Mouse (Mus musculus): ENCODE data around the gene Gabpb1. TPM values are rescaled to one million over a fixed set of nuclear protein-coding genes. Genes with fewer than 3 reads are reported as not detected.
A peak's percentile ranks its signal among the peaks of the same experiment; 100 is the strongest.
"Not testable (repeated sequence)": the region's sequence is repeated elsewhere in the genome, so short reads cannot be mapped to it uniquely, and the experiment has no call there.

Gene Gabpb1
- polyA plus RNA-seq, 1 experiment from 2014 or later, result 60.3 TPM

DNA sequence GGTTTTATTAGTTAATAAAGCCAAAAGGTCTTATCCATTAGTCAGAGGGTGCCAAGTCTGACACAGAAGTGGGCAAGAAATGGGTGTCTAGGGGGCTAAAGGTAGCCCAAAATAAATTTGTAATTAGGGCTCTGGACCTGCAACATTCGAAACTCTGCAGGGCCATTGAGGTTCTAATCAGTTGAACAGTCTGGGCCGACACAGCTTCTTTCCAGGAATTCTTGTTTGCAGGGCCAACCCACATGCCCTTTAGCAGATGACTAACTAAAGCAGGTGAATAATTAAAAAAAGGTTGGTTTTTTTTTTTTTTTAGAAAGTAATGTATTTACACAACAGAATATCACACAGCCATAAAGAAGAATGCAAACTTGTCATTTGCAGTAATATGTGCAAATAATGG is 53.7 kb downstream of the Gabpb1 start:
- H3K9ac ChIP-seq (ENCODE audit: low read length), result no peak overlapping the region
- H3K36me3 ChIP-seq (ENCODE audit: control insufficient read depth, insufficient read depth, low read length), result no peaks in the 10 kb centered on the region
- 89% methylated on average over 2 of the region's 2 CpGs for WGBS
- no peak overlapping the region for H3K27ac ChIP-seq (ENCODE audit: low read depth, low read length)
- peaks cover 3% of the 10 kb centered on the region; the same call in 1 of the 2 replicates for H3K9me3 ChIP-seq (replicated peaks; ENCODE audit: control insufficient read depth, low read length)
- no peaks in the 10 kb centered on the region for H3K4me1 ChIP-seq (ENCODE audit: control insufficient read depth, insufficient read depth, low read length)
- H3K27me3 ChIP-seq (replicated peaks; ENCODE audit: control insufficient read depth, insufficient read depth, low read length), result no peaks in the 10 kb centered on the region
- no peak for DNase-seq (ENCODE audit: low spot score)
- H3K4me3 ChIP-seq (ENCODE audit: low read depth, low read length), result no peak overlapping the region
- no peak for ATAC-seq
- no peak overlapping the region for H3K4me2 ChIP-seq (ENCODE audit: low read length)

DNA sequence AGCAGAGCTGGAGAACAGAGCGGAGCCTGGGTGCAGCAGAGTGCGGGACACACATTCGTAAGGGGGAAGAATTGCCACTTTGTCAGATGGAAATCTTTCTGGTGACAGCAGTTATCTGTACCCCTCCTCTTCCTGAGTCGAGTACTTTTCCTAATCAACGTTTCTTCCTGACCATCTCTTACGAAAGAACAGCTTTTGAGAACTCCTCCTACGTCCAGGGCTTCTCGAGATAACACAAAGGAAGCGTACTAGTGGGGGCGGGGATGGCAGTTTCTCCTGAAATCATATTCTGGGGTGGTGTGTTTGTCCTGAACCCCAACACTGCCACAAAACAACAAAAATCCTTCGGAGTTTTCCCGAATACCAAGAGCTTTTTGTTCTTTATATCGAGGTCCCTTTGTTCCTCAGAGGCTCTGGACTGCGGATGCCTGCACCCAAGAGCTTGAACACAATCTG is 56.9 kb downstream of the Gabpb1 start, which contains the start of gene Hdc:
Gene Hdc, minus strand, starts transcription at position 51 of the 456 bp plus-strand sequence.
- no peaks in the 10 kb centered on the region for H3K27me3 ChIP-seq (replicated peaks; ENCODE audit: control insufficient read depth, insufficient read depth, low read length)
- no peak within 1 kb of the TSS for H3K4me3 ChIP-seq (ENCODE audit: low read depth, low read length)
- ATAC-seq, result no peak
- H3K4me1 ChIP-seq (ENCODE audit: control insufficient read depth, insufficient read depth, low read length), result no peaks in the 10 kb centered on the region
- no peaks in the 10 kb centered on the region for H3K9me3 ChIP-seq (replicated peaks; ENCODE audit: control insufficient read depth, low read length)
- H3K36me3 ChIP-seq (ENCODE audit: control insufficient read depth, insufficient read depth, low read length), result no peaks in the 10 kb centered on the region
- 73% methylated on average over 14 of the region's 14 CpGs for WGBS
- no peak within 1 kb of the TSS for H3K9ac ChIP-seq (ENCODE audit: low read length)
- H3K27ac ChIP-seq (ENCODE audit: low read depth, low read length), result no peak within 1 kb of the TSS
- H3K4me2 ChIP-seq (ENCODE audit: low read length), result no peak within 1 kb of the TSS
- DNase-seq (ENCODE audit: low spot score), result no peak

DNA sequence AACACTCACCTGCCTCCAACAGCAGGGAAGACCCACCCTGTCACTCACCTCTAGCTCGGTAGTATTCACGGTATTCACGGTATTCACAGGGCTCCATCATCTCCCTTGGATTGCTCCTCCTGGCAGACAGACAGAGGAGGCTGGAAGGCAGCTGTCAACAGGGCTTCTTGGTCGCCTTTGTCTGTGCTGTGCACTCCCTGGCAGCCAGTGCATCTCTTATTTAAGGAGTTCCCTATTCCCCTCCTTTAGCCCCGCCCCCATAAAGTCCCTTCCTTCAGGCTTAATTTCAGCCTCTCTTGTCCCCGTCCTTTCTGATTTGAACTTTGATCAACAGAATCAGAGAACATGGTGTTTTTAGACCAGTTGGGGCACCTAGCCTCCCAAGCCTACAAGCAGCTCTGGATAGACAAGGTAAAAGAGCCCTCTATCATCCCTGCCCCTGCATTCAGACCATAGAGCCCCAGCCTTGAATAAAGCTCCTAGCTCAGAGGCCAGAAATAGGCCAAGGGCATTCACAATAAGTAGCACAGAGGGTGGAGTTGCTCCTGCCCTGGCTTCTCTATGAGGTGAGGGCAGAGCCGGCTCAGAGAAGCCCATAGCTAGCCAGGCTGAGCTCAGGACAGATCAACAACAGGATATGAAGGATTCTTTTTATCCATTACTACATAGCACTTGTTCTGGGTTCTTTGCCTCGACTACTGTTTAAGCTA is 57.5 kb downstream of the Gabpb1 start:
- no peaks in the 10 kb centered on the region for H3K9me3 ChIP-seq (replicated peaks; ENCODE audit: control insufficient read depth, low read length)
- no peaks in the 10 kb centered on the region for H3K27me3 ChIP-seq (replicated peaks; ENCODE audit: control insufficient read depth, insufficient read depth, low read length)
- H3K36me3 ChIP-seq (ENCODE audit: control insufficient read depth, insufficient read depth, low read length), result no peaks in the 10 kb centered on the region
- ATAC-seq, result no peak
- no peak overlapping the region for H3K9ac ChIP-seq (ENCODE audit: low read length)
- WGBS, result 22% methylated on average over 8 of the region's 8 CpGs
- no peaks in the 10 kb centered on the region for H3K4me1 ChIP-seq (ENCODE audit: control insufficient read depth, insufficient read depth, low read length)
- H3K27ac ChIP-seq (ENCODE audit: low read depth, low read length), result no peak overlapping the region
- DNase-seq (ENCODE audit: low spot score), result peak; percentile 13
- no peak overlapping the region for H3K4me2 ChIP-seq (ENCODE audit: low read length)
- H3K4me3 ChIP-seq (ENCODE audit: low read depth, low read length), result no peak overlapping the region

DNA sequence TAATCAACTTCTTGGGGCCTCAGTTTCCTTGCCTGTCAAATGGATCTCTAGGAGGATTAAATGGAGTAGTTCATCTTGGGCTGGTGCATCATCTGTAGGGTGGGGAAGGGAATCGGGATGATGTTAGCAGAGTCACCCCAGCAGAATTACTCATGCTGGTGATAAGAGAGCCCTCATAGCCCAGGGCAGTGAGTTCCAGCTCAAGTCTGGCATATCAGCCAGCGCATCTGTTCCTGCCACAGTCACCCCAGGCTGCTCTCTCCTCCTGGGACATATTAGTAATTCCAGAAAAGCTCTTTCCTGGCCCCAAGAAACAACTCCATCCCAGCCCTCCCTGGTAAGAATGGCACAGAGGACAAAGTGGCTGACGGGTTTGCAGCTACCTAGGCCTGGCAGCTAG is 60.8 kb downstream of the Gabpb1 start:
- H3K27ac ChIP-seq (ENCODE audit: low read depth, low read length), result no peak overlapping the region
- ATAC-seq (no peak), DNase-seq (ENCODE audit: low spot score) (no peak)
- H3K4me2 ChIP-seq (ENCODE audit: low read length), result no peak overlapping the region
- no peaks in the 10 kb centered on the region for H3K36me3 ChIP-seq (ENCODE audit: control insufficient read depth, insufficient read depth, low read length)
- no peak overlapping the region for H3K9ac ChIP-seq (ENCODE audit: low read length)
- no peak overlapping the region for H3K4me3 ChIP-seq (ENCODE audit: low read depth, low read length)
- H3K27me3 ChIP-seq (replicated peaks; ENCODE audit: control insufficient read depth, insufficient read depth, low read length), result no peaks in the 10 kb centered on the region
- no peaks in the 10 kb centered on the region for H3K9me3 ChIP-seq (replicated peaks; ENCODE audit: control insufficient read depth, low read length)
- 86% methylated on average over 3 of the region's 3 CpGs for WGBS
- H3K4me1 ChIP-seq (ENCODE audit: control insufficient read depth, insufficient read depth, low read length), result no peaks in the 10 kb centered on the region

DNA sequence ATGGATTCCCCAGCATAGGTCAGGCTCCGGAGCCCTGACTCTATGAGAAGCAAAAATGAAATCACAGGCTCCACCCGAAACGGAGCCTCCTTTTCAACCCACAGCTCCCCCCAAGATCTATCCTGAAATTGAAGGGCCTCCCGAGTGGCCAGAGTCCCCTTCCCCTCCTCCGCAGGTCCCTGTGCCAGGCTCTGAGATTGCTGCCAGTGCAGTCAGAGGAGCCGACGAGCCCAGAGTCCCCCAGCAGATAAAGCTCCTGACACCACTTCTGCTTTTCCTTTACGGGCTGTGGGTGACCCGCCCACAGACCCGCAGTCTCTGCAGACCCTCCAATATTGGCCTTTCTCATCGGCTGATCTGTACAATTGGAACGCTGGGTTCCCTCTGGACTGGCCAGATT is 66.5 kb downstream of the Gabpb1 start:
- not testable (repeated sequence) for H3K4me2 ChIP-seq (ENCODE audit: low read length); H3K36me3 ChIP-seq (ENCODE audit: control insufficient read depth, insufficient read depth, low read length); H3K4me1 ChIP-seq (ENCODE audit: control insufficient read depth, insufficient read depth, low read length); H3K27me3 ChIP-seq (replicated peaks; ENCODE audit: control insufficient read depth, insufficient read depth, low read length); H3K9ac ChIP-seq (ENCODE audit: low read length); DNase-seq (ENCODE audit: low spot score); H3K9me3 ChIP-seq (replicated peaks; ENCODE audit: control insufficient read depth, low read length); H3K4me3 ChIP-seq (ENCODE audit: low read depth, low read length); ATAC-seq; H3K27ac ChIP-seq (ENCODE audit: low read depth, low read length)
- WGBS, result 84% methylated on average over 12 of the region's 12 CpGs

DNA sequence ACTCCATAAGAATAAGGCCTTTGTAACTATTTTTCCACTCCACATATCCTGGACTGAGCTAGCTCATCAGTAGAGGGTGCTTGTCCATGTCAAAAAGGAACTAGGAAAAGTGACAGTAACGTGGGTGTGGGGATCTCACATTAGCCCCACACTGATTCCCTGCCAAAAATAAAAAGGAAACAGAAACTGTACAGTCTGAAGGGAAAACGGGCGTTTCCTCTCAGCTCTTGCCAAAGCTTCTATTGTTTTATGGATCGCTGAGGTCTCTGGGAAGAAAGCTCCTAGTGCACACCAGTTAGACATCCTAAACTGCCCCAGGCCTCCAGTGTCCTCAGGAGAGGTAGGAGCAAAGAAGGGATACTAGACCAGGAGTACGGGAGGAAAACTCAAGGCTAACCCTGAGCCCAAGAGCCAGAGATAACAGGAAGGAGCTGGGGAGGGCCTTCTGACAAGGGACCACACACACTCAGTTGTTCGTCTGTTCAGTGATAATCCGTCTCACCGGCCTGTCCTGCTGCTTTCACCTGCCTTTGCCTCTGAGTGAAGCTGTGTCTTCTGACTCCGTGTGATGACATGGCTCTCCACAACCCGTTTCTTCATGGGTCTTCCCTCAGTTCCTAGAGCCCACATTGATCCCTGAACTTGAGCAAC is 68.5 kb downstream of the Gabpb1 start:
- no peak for DNase-seq (ENCODE audit: low spot score)
- H3K36me3 ChIP-seq (ENCODE audit: control insufficient read depth, insufficient read depth, low read length), result no peaks in the 10 kb centered on the region
- H3K27me3 ChIP-seq (replicated peaks; ENCODE audit: control insufficient read depth, insufficient read depth, low read length), result no peaks in the 10 kb centered on the region
- no peak overlapping the region for H3K27ac ChIP-seq (ENCODE audit: low read depth, low read length)
- no peaks in the 10 kb centered on the region for H3K4me1 ChIP-seq (ENCODE audit: control insufficient read depth, insufficient read depth, low read length)
- no peaks in the 10 kb centered on the region for H3K9me3 ChIP-seq (replicated peaks; ENCODE audit: control insufficient read depth, low read length)
- H3K4me2 ChIP-seq (ENCODE audit: low read length), result no peak overlapping the region
- 66% methylated on average over 10 of the region's 10 CpGs for WGBS
- no peak for ATAC-seq
- no peak overlapping the region for H3K9ac ChIP-seq (ENCODE audit: low read length)
- no peak overlapping the region for H3K4me3 ChIP-seq (ENCODE audit: low read depth, low read length)

DNA sequence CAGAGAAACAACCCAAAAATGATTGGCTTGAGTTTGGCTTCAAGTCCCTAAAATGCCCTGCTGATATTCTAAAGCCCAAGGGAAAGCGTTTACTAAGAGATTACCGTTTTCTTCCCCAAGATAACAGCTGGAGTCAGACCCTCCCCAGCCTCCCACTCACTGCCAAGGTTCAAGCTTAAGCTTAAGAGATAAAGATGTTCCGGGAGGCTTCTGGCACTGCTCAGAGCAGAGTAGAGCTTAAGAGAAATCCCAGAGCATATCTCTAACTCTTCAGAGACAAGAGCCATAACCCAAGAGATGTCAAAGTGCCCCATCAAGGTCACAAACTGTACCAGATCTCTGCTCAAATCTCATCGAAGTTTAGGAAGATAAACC is 69.5 kb downstream of the Gabpb1 start:
- H3K27ac ChIP-seq (ENCODE audit: low read depth, low read length), result no peak overlapping the region
- no peak overlapping the region for H3K4me3 ChIP-seq (ENCODE audit: low read depth, low read length)
- DNase-seq (ENCODE audit: low spot score) (no peak), ATAC-seq (no peak)
- H3K36me3 ChIP-seq (ENCODE audit: control insufficient read depth, insufficient read depth, low read length), result no peaks in the 10 kb centered on the region
- WGBS, result 72% methylated on average over 4 of the region's 4 CpGs
- no peaks in the 10 kb centered on the region for H3K9me3 ChIP-seq (replicated peaks; ENCODE audit: control insufficient read depth, low read length)
- H3K9ac ChIP-seq (ENCODE audit: low read length), result no peak overlapping the region
- H3K27me3 ChIP-seq (replicated peaks; ENCODE audit: control insufficient read depth, insufficient read depth, low read length), result no peaks in the 10 kb centered on the region
- no peaks in the 10 kb centered on the region for H3K4me1 ChIP-seq (ENCODE audit: control insufficient read depth, insufficient read depth, low read length)
- H3K4me2 ChIP-seq (ENCODE audit: low read length), result no peak overlapping the region

DNA sequence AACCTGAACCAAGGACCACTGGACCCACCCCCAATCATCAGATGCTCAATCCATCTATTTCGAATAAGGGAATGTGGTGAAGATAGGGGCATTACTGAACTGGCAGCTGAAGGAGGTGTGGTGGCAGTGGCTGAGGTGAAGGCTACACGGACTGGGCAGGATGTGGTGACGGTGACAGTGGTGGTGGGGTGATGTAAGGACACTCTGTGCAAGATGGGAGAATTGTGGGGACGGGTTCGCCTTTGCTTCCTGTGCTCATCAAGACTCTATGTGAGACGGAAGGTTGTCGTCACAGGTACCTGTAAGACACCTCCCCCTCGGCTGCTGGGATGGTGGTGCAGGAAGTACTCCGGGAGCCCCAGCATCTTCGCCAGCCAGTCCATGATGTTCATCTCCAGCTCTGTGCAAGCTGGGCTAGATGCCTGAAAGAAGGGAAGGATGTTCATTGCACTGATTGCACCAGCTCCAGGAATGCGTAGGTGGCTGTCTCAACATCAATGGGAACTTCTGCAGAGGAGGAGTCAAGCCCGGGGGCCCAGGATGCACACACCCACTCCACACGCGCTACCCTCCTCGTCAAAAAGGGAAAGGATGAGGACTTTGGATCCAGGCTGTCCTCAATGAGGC is 70.0 kb downstream of the Gabpb1 start:
- no peaks in the 10 kb centered on the region for H3K27me3 ChIP-seq (replicated peaks; ENCODE audit: control insufficient read depth, insufficient read depth, low read length)
- ATAC-seq, result no peak
- H3K4me1 ChIP-seq (ENCODE audit: control insufficient read depth, insufficient read depth, low read length), result no peaks in the 10 kb centered on the region
- H3K9ac ChIP-seq (ENCODE audit: low read length), result no peak overlapping the region
- no peak for DNase-seq (ENCODE audit: low spot score)
- H3K9me3 ChIP-seq (replicated peaks; ENCODE audit: control insufficient read depth, low read length), result no peaks in the 10 kb centered on the region
- no peaks in the 10 kb centered on the region for H3K36me3 ChIP-seq (ENCODE audit: control insufficient read depth, insufficient read depth, low read length)
- H3K27ac ChIP-seq (ENCODE audit: low read depth, low read length), result no peak overlapping the region
- H3K4me2 ChIP-seq (ENCODE audit: low read length), result no peak overlapping the region
- 88% methylated on average over 15 of the region's 15 CpGs for WGBS
- H3K4me3 ChIP-seq (ENCODE audit: low read depth, low read length), result no peak overlapping the region
